Mouse (Mus musculus) forebrain, embryonic 14.5 days (tissue): Measurements from ENCODE around the gene Gfi1. TPM values are rescaled to one million over a fixed set of nuclear protein-coding genes. Genes with fewer than 3 reads are reported as not detected.

Experiments used
- ATAC-seq: fragments of 200-750 bp; cut with Nextera tagmentation; 2 replicates; pipeline ENCODE4 v1.8.0; 2017; ENCODE audit warnings: mild to moderate bottlenecking, moderate library complexity
- DNase-seq: peaks from one replicate; pipeline ENCODE4 v3.0.0-alpha.2; 2015; ENCODE audit warnings: low spot score
- H3K27ac ChIP-seq: fragments of 300-500 bp; sonication (generic); 2 replicates; pipeline ENCODE4 v1.5.1; 2014; ENCODE audit warnings: low read depth, mild to moderate bottlenecking, control low read depth, low read length, moderate library complexity
- H3K27me3 ChIP-seq: fragments of 300-500 bp; sonication (generic); replicated peaks from 2 replicates; pipeline ENCODE4 v1.6.1; 2014; ENCODE audit warnings: low read length, control low read depth, mixed read lengths; ENCODE audit not compliant: control insufficient read depth, insufficient read depth
- H3K36me3 ChIP-seq: fragments of 300-500 bp; sonication (generic); 2 replicates; pipeline ENCODE4 v1.6.1; 2014; ENCODE audit warnings: low read length, control low read depth; ENCODE audit not compliant: control insufficient read depth, insufficient read depth
- H3K4me1 ChIP-seq: fragments of 300-500 bp; sonication (generic); 2 replicates; pipeline ENCODE4 v1.6.1; 2014; ENCODE audit warnings: antibody characterized with exemption, low read length, control low read depth; ENCODE audit not compliant: control insufficient read depth, insufficient read depth
- H3K4me2 ChIP-seq: fragments of 300-500 bp; sonication (generic); 2 replicates; pipeline ENCODE4 v1.6.1; 2014; ENCODE audit warnings: mild to moderate bottlenecking, control low read depth, low read length
- H3K4me3 ChIP-seq: fragments of 300-500 bp; sonication (generic); 2 replicates; pipeline ENCODE4 v1.5.1; 2014; ENCODE audit warnings: low read depth, low read length, control low read depth
- H3K9ac ChIP-seq: fragments of 300-500 bp; sonication (generic); 2 replicates; pipeline ENCODE4 v1.6.1; 2014; ENCODE audit warnings: mild to moderate bottlenecking, low read length, control low read depth, moderate library complexity
- H3K9me3 ChIP-seq: fragments of 300-500 bp; sonication (generic); replicated peaks from 2 replicates; pipeline ENCODE4 v1.6.1; 2016; ENCODE audit warnings: low read length, control low read depth, mixed read lengths; ENCODE audit not compliant: control insufficient read depth
- WGBS: fragments of 180-500 bp; shearing (Covaris S2); extraction: QIAGEN DNeasy Blood & Tissue Kit; methylation state at CpG from one replicate; pipeline ENCODE4 v1.1.7; 2014; 5-methylcytosine and 5-hydroxymethylcytosine counted together
- polyA plus RNA-seq: library from polyadenylated mRNA; unstranded; fragments of >200 nt; fragmentation: Nextera tagmentation; extraction: Ambion mirVana; gene quantifications from 2 replicates; pipeline ENCODE4 v1.2.1, GENCODE M21; 2014

The Gfi1 gene
- polyA plus RNA-seq, 1 experiment from 2014 or later, result not detected

DNA sequence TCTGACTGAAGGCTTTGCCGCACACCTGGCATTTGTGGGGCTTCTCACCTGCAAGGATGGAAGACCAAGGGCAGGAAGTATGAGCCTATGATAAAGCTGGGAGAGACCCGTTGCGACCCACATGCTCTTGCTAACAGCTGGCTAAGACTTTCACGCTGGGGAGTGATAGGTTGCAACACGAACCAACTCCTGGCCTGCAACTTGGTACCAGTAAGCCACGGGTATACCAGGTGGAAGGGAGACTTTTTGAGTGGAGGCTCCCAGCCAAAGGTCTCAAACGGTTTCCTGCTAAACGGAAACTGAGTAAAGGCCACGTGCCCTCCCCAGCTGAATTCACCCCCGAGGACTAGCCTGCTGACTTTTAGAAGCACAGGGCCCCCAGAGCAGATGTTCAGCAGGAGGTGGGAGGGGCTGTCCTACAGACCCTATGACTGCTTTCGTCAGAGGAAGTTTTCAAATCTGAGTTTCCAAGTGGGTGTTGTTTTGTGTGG, 7.9 kb downstream of the Gfi1 start:
- no peak overlapping the region for H3K9ac ChIP-seq
- H3K4me2 ChIP-seq, result no peak overlapping the region
- H3K4me3 ChIP-seq, result no peak overlapping the region
- no peaks in the 10 kb centered on the region for H3K9me3 ChIP-seq
- no peak for ATAC-seq
- WGBS, result 14% methylated on average over 11 of the region's 11 CpGs
- H3K36me3 ChIP-seq, result no peaks in the 10 kb centered on the region
- H3K27me3 ChIP-seq, result peaks cover 67% of the 10 kb centered on the region
- peaks cover 5% of the 10 kb centered on the region; the same call in 1 of the 2 replicates for H3K4me1 ChIP-seq
- no peak for DNase-seq
- H3K27ac ChIP-seq, result no peak overlapping the region

DNA sequence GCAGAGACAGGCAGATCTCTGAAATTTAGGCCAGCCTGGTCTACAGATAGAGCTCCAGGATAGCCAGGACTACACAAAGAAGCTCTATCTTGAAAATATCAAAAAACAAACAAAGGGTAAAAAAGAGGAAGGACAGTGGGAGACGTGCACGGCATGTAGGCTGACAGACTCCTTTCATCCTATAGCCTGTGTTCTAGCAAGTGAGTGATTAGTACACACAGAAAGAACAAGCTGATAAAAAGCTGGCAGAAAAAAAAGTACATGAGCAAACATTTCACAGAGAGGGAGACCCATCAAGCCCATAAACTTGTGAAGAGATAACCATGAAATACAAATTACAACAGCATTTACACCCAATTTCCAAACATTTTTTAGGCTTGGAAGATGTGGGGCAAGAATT, 14.1 kb downstream of the Gfi1 start:
- DNase-seq, result no peak
- no peak overlapping the region for H3K9ac ChIP-seq
- H3K4me3 ChIP-seq, result no peak overlapping the region
- H3K4me1 ChIP-seq, result no peaks in the 10 kb centered on the region
- WGBS, result 77% methylated on average over 2 of the region's 2 CpGs
- peaks cover 10% of the 10 kb centered on the region for H3K27me3 ChIP-seq
- ATAC-seq, result no peak
- no peaks in the 10 kb centered on the region for H3K36me3 ChIP-seq
- no peak overlapping the region for H3K4me2 ChIP-seq
- no peaks in the 10 kb centered on the region for H3K9me3 ChIP-seq
- H3K27ac ChIP-seq, result no peak overlapping the region

DNA sequence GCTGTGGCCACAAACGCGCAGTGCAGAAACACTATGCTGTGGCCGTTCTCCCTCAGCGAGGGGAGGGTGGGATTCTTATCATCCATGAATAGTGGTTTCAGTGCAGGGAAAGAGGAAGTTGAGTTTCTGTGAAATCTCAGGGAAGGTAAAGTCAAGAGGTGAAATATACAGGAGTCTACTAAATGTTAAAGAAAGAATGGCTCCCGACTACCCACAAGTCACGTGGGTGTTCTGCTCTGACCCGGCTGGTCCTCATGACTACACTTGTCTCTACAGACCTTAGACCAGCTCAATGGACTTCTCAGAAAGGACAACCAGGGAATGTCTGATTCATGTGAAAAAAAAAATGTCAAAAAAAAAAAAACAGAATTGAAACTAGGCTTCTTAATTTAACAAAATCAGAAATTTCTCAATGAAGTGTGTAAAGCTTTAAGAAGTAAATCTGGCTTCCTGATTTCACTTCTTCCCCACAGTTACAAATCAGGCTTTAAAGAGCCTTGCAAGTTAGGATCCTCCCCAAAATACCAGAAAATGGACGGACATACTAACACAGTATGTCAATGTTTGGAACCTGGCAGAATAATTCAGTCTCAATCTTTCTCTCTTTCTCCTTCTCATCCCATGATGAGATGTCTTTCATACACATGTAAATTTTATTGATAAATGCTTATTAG, 17.6 kb downstream of the Gfi1 start:
- H3K4me3 ChIP-seq, result no peak overlapping the region
- no peaks in the 10 kb centered on the region for H3K27me3 ChIP-seq
- ATAC-seq, result no peak
- no peak overlapping the region for H3K4me2 ChIP-seq
- WGBS, result 93% methylated on average over 8 of the region's 8 CpGs
- H3K4me1 ChIP-seq, result no peaks in the 10 kb centered on the region
- H3K9ac ChIP-seq, result no peak overlapping the region
- H3K27ac ChIP-seq, result no peak overlapping the region
- no peak for DNase-seq
- no peaks in the 10 kb centered on the region for H3K9me3 ChIP-seq
- no peaks in the 10 kb centered on the region for H3K36me3 ChIP-seq

DNA sequence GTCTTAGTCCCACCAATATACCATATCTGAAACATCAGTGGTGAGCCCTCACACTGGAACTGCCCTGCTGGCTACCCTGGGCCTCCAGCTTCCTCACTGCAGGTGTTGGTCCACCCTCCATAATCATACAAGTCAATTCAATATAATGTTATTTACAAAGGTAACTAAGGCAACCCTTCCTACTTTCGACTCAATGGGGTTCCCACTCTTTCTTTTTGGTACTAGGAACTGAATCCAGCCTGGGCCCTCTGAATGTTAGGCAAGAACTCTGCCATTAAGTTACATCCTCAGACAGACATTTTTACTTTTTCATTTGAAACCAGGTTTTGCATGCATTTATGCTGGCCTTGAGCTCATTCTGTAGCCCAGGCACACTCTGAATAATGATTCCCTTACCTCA, 19.6 kb downstream of the Gfi1 start:
- Histone ChIP-seq H3K9ac (no peak overlapping the region), H3K27me3 (no peaks in the 10 kb centered on the region), H3K9me3 (no peaks in the 10 kb centered on the region), H3K27ac (no peak overlapping the region), H3K4me3 (no peak overlapping the region), H3K4me1 (no peaks in the 10 kb centered on the region), H3K4me2 (no peak overlapping the region), H3K36me3 (no peaks in the 10 kb centered on the region)
- WGBS, result 85% methylated on average over 1 of the region's 1 CpGs
- no peak for ATAC-seq
- DNase-seq, result no peak

GRCm38 (mm10) chr5:107705756-107706155, 20.1 kb downstream of the Gfi1 start:
- Histone ChIP-seq H3K27me3 (no peaks in the 10 kb centered on the region), H3K27ac (no peak overlapping the region), H3K36me3 (no peaks in the 10 kb centered on the region), H3K9me3 (no peaks in the 10 kb centered on the region), H3K9ac (no peak overlapping the region), H3K4me1 (no peaks in the 10 kb centered on the region), H3K4me3 (no peak overlapping the region), H3K4me2 (no peak overlapping the region)
- DNase-seq (no peak), ATAC-seq (no peak)
- WGBS, result 90% methylated on average over 4 of the region's 4 CpGs

DNA sequence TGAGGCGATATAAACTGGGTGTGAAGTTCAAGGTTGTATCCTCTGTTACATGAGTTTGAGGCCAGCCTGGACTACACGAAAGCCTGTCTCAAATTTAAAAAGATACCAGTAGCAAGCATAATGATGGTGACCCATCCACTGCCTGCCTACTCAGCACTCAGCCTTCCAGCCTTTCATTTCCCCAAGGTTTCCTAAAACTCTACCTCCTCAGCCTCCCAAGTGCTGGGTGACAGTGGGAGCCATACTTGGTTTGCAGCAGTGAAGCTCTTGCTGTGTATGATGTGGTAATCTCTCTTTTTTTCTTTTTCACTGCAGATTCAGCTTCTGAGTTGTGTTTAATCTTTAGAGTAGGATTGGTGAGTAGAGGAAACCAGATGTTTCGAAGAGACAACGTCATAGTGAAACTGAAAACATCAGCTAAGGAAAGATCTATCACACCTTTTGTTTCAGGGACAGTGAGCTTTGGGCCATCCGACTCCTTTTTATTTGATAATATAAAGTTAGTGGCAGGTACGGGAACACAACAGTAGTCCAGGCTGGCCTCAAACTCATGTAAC, 22.6 kb downstream of the Gfi1 start:
- H3K27me3 ChIP-seq, result no peaks in the 10 kb centered on the region
- no peaks in the 10 kb centered on the region for H3K4me1 ChIP-seq
- H3K36me3 ChIP-seq, result no peaks in the 10 kb centered on the region
- no peak overlapping the region for H3K9ac ChIP-seq
- ATAC-seq (no peak), DNase-seq (no peak)
- H3K27ac ChIP-seq, result no peak overlapping the region
- H3K4me3 ChIP-seq, result no peak overlapping the region
- H3K4me2 ChIP-seq, result no peak overlapping the region
- WGBS, result 89% methylated on average over 6 of the region's 6 CpGs
- H3K9me3 ChIP-seq, result no peaks in the 10 kb centered on the region

DNA sequence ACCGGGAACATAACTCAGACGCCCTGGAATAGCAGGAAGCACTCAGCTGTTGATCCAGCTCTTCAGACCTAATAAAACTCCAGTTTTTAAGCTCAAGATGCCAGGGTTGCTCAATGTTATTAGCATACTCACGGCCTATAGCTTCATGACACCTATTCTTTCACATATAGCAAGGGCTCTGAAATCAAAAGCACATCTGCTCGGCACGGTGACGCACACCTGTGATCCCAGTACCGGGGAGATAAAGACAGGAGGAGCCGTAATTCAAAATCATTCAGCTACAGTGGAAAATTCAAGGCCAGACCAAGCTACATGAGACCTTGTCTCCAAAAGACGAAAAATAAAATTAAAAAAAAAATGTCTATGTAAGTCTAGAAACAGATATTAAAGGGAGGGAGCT, 24.2 kb downstream of the Gfi1 start:
- WGBS, result 82% methylated on average over 9 of the region's 9 CpGs

DNA sequence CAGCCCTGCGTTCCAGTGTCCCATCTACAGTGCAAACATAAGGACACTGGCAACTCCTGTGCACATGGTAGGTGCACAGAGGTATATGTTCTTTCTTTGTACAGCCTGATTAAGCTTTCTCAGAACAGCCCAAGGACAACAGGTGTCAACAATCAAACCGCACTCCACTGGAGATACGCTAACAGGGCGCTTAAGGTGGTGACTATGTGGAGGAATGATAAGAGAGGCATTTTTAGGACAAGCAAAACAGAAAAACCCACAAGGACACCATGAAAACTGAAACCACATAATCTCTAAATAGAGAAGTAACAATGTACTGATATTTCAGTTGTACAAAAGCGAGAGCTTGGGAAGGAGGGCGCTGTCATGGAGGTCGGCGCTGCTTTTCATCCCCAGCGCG, 25.0 kb downstream of the Gfi1 start:
- H3K4me3 ChIP-seq, result no peak overlapping the region
- no peaks in the 10 kb centered on the region for H3K27me3 ChIP-seq
- H3K9me3 ChIP-seq, result no peaks in the 10 kb centered on the region
- H3K36me3 ChIP-seq, result no peaks in the 10 kb centered on the region
- DNase-seq (no peak), ATAC-seq (no peak)
- WGBS, result 96% methylated on average over 10 of the region's 10 CpGs
- H3K4me2 ChIP-seq, result no peak overlapping the region
- H3K9ac ChIP-seq, result no peak overlapping the region
- no peaks in the 10 kb centered on the region for H3K4me1 ChIP-seq
- no peak overlapping the region for H3K27ac ChIP-seq

More for the DNA sequence above, 24.2 kb downstream of the Gfi1 start:
- Histone ChIP-seq H3K4me2 (no peak overlapping the region), H3K9me3 (no peaks in the 10 kb centered on the region), H3K36me3 (no peaks in the 10 kb centered on the region), H3K4me3 (no peak overlapping the region), H3K4me1 (no peaks in the 10 kb centered on the region), H3K9ac (no peak overlapping the region), H3K27ac (no peak overlapping the region), H3K27me3 (no peaks in the 10 kb centered on the region)
- no peak for DNase-seq
- no peak for ATAC-seq

DNA sequence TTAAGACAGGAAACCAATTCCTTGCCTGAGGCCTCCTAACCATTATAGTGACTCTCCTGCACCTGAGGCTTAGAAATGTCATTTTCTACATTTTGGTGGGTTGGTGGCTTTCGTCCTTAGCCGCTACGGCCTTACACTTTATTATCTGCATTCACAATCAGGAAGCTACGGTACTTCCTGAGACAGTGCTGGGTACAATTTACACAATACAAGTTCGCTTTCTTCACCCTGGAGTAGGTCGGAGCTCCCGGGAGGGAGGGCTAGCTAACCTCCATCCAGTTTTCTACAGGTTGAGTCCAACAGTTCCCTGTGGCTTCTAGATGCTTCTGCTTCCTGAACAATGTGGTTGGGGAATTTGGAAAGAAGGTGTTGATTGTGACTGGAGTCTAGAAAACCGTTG, 26.9 kb downstream of the Gfi1 start:
- 85% methylated on average over 8 of the region's 8 CpGs for WGBS
- Histone ChIP-seq H3K27ac (no peak overlapping the region), H3K36me3 (no peaks in the 10 kb centered on the region), H3K4me2 (no peak overlapping the region), H3K9ac (no peak overlapping the region), H3K4me3 (no peak overlapping the region), H3K9me3 (no peaks in the 10 kb centered on the region), H3K27me3 (no peaks in the 10 kb centered on the region), H3K4me1 (no peaks in the 10 kb centered on the region)
- ATAC-seq (no peak), DNase-seq (no peak)
